ENCODE assay signal across 8 mouse cellular contexts in the genomic region with DNA sequence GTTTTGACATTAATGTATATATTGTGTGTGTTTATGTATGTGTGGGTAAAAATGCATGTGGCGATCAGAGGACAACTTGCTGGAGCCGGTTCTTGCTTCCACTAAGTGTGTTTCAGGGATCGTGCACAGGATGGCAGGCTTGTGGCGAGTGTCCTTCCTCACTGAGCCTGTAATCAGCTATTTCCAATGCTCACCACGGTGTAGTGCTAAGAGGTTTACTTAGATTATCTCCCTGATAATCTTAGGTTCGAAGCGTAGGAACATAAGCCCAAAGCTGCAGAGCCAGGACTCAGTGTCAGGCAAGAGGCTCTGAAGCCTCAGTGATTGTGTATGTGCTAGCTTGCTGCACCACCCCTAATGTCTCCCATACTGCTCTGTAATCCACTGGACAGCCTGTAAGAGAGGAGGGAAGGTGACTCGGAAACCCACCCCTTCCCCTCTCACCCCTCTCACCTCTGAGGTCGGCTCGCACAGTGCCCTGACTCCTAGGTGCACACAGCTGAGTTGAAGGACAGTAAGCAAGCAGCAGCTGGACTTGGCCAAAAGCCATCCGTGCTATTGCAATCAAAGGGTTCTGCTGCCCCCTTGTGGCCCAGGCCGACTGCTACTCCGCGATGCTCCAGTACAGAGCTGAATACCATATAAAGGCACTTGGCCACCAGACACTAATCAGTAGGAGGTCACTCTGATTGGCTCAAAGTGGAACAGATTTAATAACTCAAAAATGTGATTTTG. TPM values are rescaled to one million over a fixed set of nuclear protein-coding genes. Genes with fewer than 3 reads are reported as not detected.
A peak's percentile ranks its signal among the peaks of the same experiment; 100 is the strongest.
DNase-seq lines count a peak whose midpoint lies in the region; ATAC-seq and TF ChIP-seq lines count a peak whose summit lies in the region.

No protein-coding gene starts in this region.

- no peaks in the 10 kb centered on the region for H3K27me3 ChIP-seq in embryonic facial prominence, embryonic 13.5 days
- H3K27me3 ChIP-seq in heart, adult 2 months (ENCODE audit: control insufficient read depth, insufficient read depth, low read length): no peaks in the 10 kb centered on the region
- no peaks in the 10 kb centered on the region for H3K27me3 ChIP-seq in kidney, adult 2 months (replicated peaks; ENCODE audit: control insufficient read depth, insufficient read depth, low read length)
- H3K27me3 ChIP-seq in limb, embryonic 11.5 days (ENCODE audit: control insufficient read depth, insufficient read depth, low read length): no peaks in the 10 kb centered on the region
- no peaks in the 10 kb centered on the region for H3K27me3 ChIP-seq in midbrain, embryonic 14.5 days (ENCODE audit: control insufficient read depth, insufficient read depth, low read length)

- ATAC-seq in embryonic facial prominence, embryonic 13.5 days (ENCODE audit: insufficient number of reproducible peaks, insufficient read depth, low FRiP score, low TSS enrichment, low read depth): peak; percentile 82
- peak; percentile 84 for ATAC-seq in limb, embryonic 11.5 days (ENCODE audit: insufficient number of reproducible peaks, low FRiP score, low TSS enrichment, low read depth)
- ATAC-seq in midbrain, embryonic 14.5 days (ENCODE audit: low FRiP score, low TSS enrichment): peak; percentile 89

- peak overlapping the region; percentile 30; the same call in 1 of the 2 replicates for H3K4me2 ChIP-seq in embryonic facial prominence, embryonic 13.5 days
- no peak overlapping the region for H3K4me2 ChIP-seq in limb, embryonic 11.5 days (ENCODE audit: low read depth, severe bottlenecking)
- H3K4me2 ChIP-seq in midbrain, embryonic 14.5 days (ENCODE audit: low read length): no peak overlapping the region

- no peak overlapping the region for H3K27ac ChIP-seq in embryonic facial prominence, embryonic 13.5 days
- no peak overlapping the region for H3K27ac ChIP-seq in heart, adult 2 months
- no peak overlapping the region for H3K27ac ChIP-seq in kidney, adult 2 months (ENCODE audit: insufficient read depth, low read depth, low read length)
- H3K27ac ChIP-seq in limb, embryonic 11.5 days (replicated peaks; ENCODE audit: low read depth, low read length): no peak overlapping the region
- H3K27ac ChIP-seq in midbrain, embryonic 14.5 days (replicated peaks; ENCODE audit: low read depth, low read length): no peak overlapping the region

- TF ChIP-seq POLR2A in heart, adult 2 months (IDR thresholded peaks at IDR 0.05; ENCODE audit: insufficient read depth, low read depth, low read length): no peak
- TF ChIP-seq POLR2A in kidney, adult 2 months (IDR thresholded peaks at IDR 0.05; ENCODE audit: low read depth, low read length): no peak

- H3K79me2 ChIP-seq in heart, adult 2 months (replicated peaks; ENCODE audit: control insufficient read depth, insufficient read depth, low read length): no peaks in the 10 kb centered on the region

- H3K9ac ChIP-seq in embryonic facial prominence, embryonic 13.5 days: no peak overlapping the region
- H3K9ac ChIP-seq in heart, adult 2 months (ENCODE audit: low read depth, low read length): no peak overlapping the region
- H3K9ac ChIP-seq in limb, embryonic 11.5 days (ENCODE audit: low read length): no peak overlapping the region
- no peak overlapping the region for H3K9ac ChIP-seq in midbrain, embryonic 14.5 days (replicated peaks; ENCODE audit: low read length)

- 32% methylated on average over 14 of the region's 14 CpGs for WGBS in embryonic facial prominence, embryonic 13.5 days
- WGBS in heart, adult 2 months: 27% methylated on average over 14 of the region's 14 CpGs
- 30% methylated on average over 14 of the region's 14 CpGs for WGBS in kidney, adult 2 months
- WGBS in limb, embryonic 11.5 days: 36% methylated on average over 14 of the region's 14 CpGs
- WGBS in midbrain, embryonic 14.5 days: 38% methylated on average over 14 of the region's 14 CpGs

- H3K36me3 ChIP-seq in embryonic facial prominence, embryonic 13.5 days: no peaks in the 10 kb centered on the region
- no peaks in the 10 kb centered on the region for H3K36me3 ChIP-seq in heart, adult 2 months (ENCODE audit: control insufficient read depth, insufficient read depth, low read length)
- H3K36me3 ChIP-seq in kidney, adult 2 months (ENCODE audit: control insufficient read depth, insufficient read depth, low read length): no peaks in the 10 kb centered on the region
- H3K36me3 ChIP-seq in limb, embryonic 11.5 days (ENCODE audit: control insufficient read depth, insufficient read depth, low read length): no peaks in the 10 kb centered on the region
- H3K36me3 ChIP-seq in midbrain, embryonic 14.5 days (ENCODE audit: control insufficient read depth, insufficient read depth, low read length): no peaks in the 10 kb centered on the region

- H3K9me3 ChIP-seq in embryonic facial prominence, embryonic 13.5 days: no peaks in the 10 kb centered on the region
- H3K9me3 ChIP-seq in limb, embryonic 11.5 days (ENCODE audit: control insufficient read depth, low read length): no peaks in the 10 kb centered on the region
- H3K9me3 ChIP-seq in midbrain, embryonic 14.5 days (ENCODE audit: control insufficient read depth, low read length): no peaks in the 10 kb centered on the region

- TF ChIP-seq CTCF in heart, adult 2 months (IDR thresholded peaks at IDR 0.05): peak; percentile 97
- peak; percentile 99; the same call in 1 of the 2 replicates for TF ChIP-seq CTCF in kidney, adult 2 months (conservative IDR thresholded peaks at IDR 0.05; ENCODE audit: insufficient read depth, insufficient read length, low read depth, low read length)

- intact Hi-C loops in heart, adult 2 months (cut with DNase I): loop anchor here (1.0 to 10.0 kb wide), 4 partner anchors 155 to 379 kb away; no protein-coding TSS in a partner anchor

- H3K4me3 ChIP-seq in embryonic facial prominence, embryonic 13.5 days: no peak overlapping the region
- no peak overlapping the region for H3K4me3 ChIP-seq in heart, adult 2 months
- no peak overlapping the region for H3K4me3 ChIP-seq in kidney, adult 2 months (ENCODE audit: insufficient read depth, low read depth, low read length)
- no peak overlapping the region for H3K4me3 ChIP-seq in limb, embryonic 11.5 days (ENCODE audit: low read depth, low read length)
- H3K4me3 ChIP-seq in midbrain, embryonic 14.5 days (replicated peaks; ENCODE audit: low read depth, low read length): no peak overlapping the region

- peak; percentile 93 for DNase-seq in 3T3-L1 (ENCODE audit: low read depth, low spot score)
- peak; percentile 94 to 95 for DNase-seq in adrenal gland, postnatal 36 days
- DNase-seq in heart, adult 2 months: peak; percentile 90 to 97
- DNase-seq in kidney, adult 2 months: peak; percentile 95
- DNase-seq in limb, embryonic 11.5 days (ENCODE audit: low spot score): peak; percentile 98
- DNase-seq in midbrain, embryonic 14.5 days: peak; percentile 96
- DNase-seq in spleen, adult 12 weeks (ENCODE audit: low spot score): peak; percentile 85

- peaks cover 13% of the 10 kb centered on the region for H3K4me1 ChIP-seq in embryonic facial prominence, embryonic 13.5 days
- H3K4me1 ChIP-seq in heart, adult 2 months (ENCODE audit: control insufficient read depth, insufficient read depth, low read length): peaks cover 2% of the 10 kb centered on the region
- no peaks in the 10 kb centered on the region for H3K4me1 ChIP-seq in kidney, adult 2 months (ENCODE audit: control insufficient read depth, insufficient read depth, low read length)
- H3K4me1 ChIP-seq in limb, embryonic 11.5 days (ENCODE audit: control insufficient read depth, insufficient read depth, low read length): peaks cover 4% of the 10 kb centered on the region; the same call in 1 of the 2 replicates
- H3K4me1 ChIP-seq in midbrain, embryonic 14.5 days (ENCODE audit: control insufficient read depth, insufficient read depth, low read length): no peaks in the 10 kb centered on the region

- peak; percentile 99 for TF ChIP-seq EP300 in heart, adult 2 months (IDR thresholded peaks at IDR 0.05; ENCODE audit: insufficient read depth, low read depth, low read length)

RNA-seq across cellular contexts. Expression of a gene that starts 51.3 kb away (rescaled TPM):
- 10 to 100 TPM; 30.4 to 33.7 TPM for total RNA-seq in adrenal gland, postnatal 36 days (2021)
- polyA plus RNA-seq in embryonic facial prominence, embryonic 13.5 days (2015; fragmentation: Nextera tagmentation; extraction: Ambion mirVana): 9.8 and 10.0 TPM in 2 replicates
- total RNA-seq in heart, adult 2 months (2021): 10 to 100 TPM; 55.8 to 70.6 TPM
- 54.9 and 68.2 TPM in 2 replicates for polyA plus RNA-seq in heart, adult 2 months (2012; rRNA removed)
- polyA plus RNA-seq in kidney, adult 2 months (2012; rRNA removed): 49.1 and 50.7 TPM in 2 replicates
- polyA plus RNA-seq in limb, embryonic 11.5 days (2014; fragmentation: Nextera tagmentation; extraction: Ambion mirVana): 6.3 and 7.3 TPM in 2 replicates
- 9.3 and 20.1 TPM in 2 replicates for polyA plus RNA-seq in midbrain, embryonic 14.5 days (2014; fragmentation: Nextera tagmentation; extraction: Ambion mirVana)
